Mouse (Mus musculus): Measurements from ENCODE around the gene Zfp568. TPM values are rescaled to one million over a fixed set of nuclear protein-coding genes. Genes with fewer than 3 reads are reported as not detected.

Gene Zfp568
- polyA plus RNA-seq, 1 experiment from 2014 or later: 26.6 TPM

GRCm38 (mm10) chr7:30007601-30008000 is 23.8 kb downstream of the Zfp568 start:
- H3K4me2 ChIP-seq (replicated peaks; ENCODE audit: low read depth, low read length): no peak overlapping the region
- peak overlapping the region; percentile 55; the same call in 1 of the 2 replicates for H3K27ac ChIP-seq (ENCODE audit: low read depth, low read length)
- no peak overlapping the region for H3K9ac ChIP-seq (ENCODE audit: low read depth, low read length)
- H3K4me1 ChIP-seq (ENCODE audit: control insufficient read depth, insufficient read depth, low read length): peaks cover 15% of the 10 kb centered on the region; the same call in 1 of the 2 replicates
- H3K4me3 ChIP-seq (ENCODE audit: low read length): no peak overlapping the region
- H3K27me3 ChIP-seq (ENCODE audit: control insufficient read depth, insufficient read depth, low read length): no peaks in the 10 kb centered on the region
- ATAC-seq (ENCODE audit: low FRiP score, low TSS enrichment): no peak
- H3K36me3 ChIP-seq (ENCODE audit: control insufficient read depth, insufficient read depth, low read length): peaks cover 54% of the 10 kb centered on the region
- no peaks in the 10 kb centered on the region for H3K9me3 ChIP-seq (ENCODE audit: control insufficient read depth, low read length)
- 89% methylated on average over 1 of the region's 1 CpGs for WGBS

- WGBS: 74% methylated on average over 6 of the region's 6 CpGs
- ATAC-seq (ENCODE audit: low FRiP score, low TSS enrichment): no peak
- Histone ChIP-seq H3K27ac (ENCODE audit: low read depth, low read length) (peak overlapping the region; percentile 55; the same call in 1 of the 2 replicates), H3K9ac (ENCODE audit: low read depth, low read length) (no peak overlapping the region), H3K4me1 (ENCODE audit: control insufficient read depth, insufficient read depth, low read length) (peaks cover 15% of the 10 kb centered on the region; the same call in 1 of the 2 replicates), H3K4me3 (ENCODE audit: low read length) (no peak overlapping the region), H3K9me3 (ENCODE audit: control insufficient read depth, low read length) (no peaks in the 10 kb centered on the region), H3K4me2 (replicated peaks; ENCODE audit: low read depth, low read length) (no peak overlapping the region), H3K36me3 (ENCODE audit: control insufficient read depth, insufficient read depth, low read length) (peaks cover 53% of the 10 kb centered on the region), H3K27me3 (ENCODE audit: control insufficient read depth, insufficient read depth, low read length) (no peaks in the 10 kb centered on the region)
Measured at GRCm38 (mm10) chr7:30008020-30008690, 24.4 kb downstream of the Zfp568 start.

DNA sequence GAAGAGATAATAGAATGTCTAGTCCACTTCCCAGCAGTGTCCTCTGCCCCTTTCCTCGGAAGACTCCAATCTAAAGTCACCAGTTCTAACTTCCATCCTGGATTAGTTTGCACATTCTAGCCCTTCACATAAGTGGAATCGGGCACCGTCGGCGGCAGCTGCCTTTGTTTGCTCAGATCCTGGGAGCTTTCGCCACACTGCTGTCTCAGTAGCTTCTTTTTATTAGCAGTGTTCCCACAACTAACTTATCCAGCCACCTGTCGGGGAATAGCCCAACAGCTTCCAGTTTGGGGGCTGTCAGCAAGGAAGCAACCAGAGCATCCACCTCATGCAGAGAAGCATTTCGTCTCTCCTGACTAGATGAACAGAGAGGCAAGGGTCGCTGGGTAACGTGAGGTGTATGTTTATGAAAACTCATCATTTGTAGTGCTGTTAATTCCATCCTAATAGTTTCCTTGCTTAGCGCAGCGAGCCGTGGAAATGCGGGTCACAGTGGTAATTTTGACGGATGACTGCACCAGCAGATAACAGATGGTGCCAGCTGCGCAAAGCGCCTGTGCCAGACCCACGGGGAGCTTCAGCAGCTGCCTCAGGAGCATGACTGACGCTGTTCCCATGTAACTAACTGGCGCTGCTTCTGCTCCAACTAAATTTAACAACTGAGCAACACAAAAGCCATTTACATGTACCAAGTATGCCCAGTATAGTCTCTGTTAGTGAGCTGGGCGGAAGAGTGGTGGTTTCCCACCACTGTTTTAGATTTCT is 25.7 kb downstream of the Zfp568 start:
- Histone ChIP-seq H3K9me3 (ENCODE audit: control insufficient read depth, low read length) (no peaks in the 10 kb centered on the region), H3K27ac (ENCODE audit: low read depth, low read length) (peak overlapping the region; percentile 38; the same call in 1 of the 2 replicates), H3K4me2 (replicated peaks; ENCODE audit: low read depth, low read length) (no peak overlapping the region), H3K4me3 (ENCODE audit: low read length) (no peak overlapping the region), H3K4me1 (ENCODE audit: control insufficient read depth, insufficient read depth, low read length) (peaks cover 15% of the 10 kb centered on the region; the same call in 1 of the 2 replicates), H3K27me3 (ENCODE audit: control insufficient read depth, insufficient read depth, low read length) (no peaks in the 10 kb centered on the region), H3K36me3 (ENCODE audit: control insufficient read depth, insufficient read depth, low read length) (peaks cover 59% of the 10 kb centered on the region), H3K9ac (ENCODE audit: low read depth, low read length) (no peak overlapping the region)
- peak; percentile 70; the same call in 1 of the 2 replicates for ATAC-seq (ENCODE audit: low FRiP score, low TSS enrichment)
- WGBS: 64% methylated on average over 21 of the region's 21 CpGs

- H3K36me3 ChIP-seq (ENCODE audit: control insufficient read depth, insufficient read depth, low read length): peaks cover 63% of the 10 kb centered on the region
Measured at GRCm38 (mm10) chr7:30010551-30011195, 26.9 kb downstream of the Zfp568 start.

GRCm38 (mm10) chr7:30012956-30013363 is 29.2 kb downstream of the Zfp568 start:
- 73% methylated on average over 4 of the region's 4 CpGs for WGBS
- Histone ChIP-seq H3K4me1 (ENCODE audit: control insufficient read depth, insufficient read depth, low read length) (peaks cover 15% of the 10 kb centered on the region; the same call in 1 of the 2 replicates), H3K36me3 (ENCODE audit: control insufficient read depth, insufficient read depth, low read length) (peaks cover 74% of the 10 kb centered on the region)

More at GRCm38 (mm10) chr7:30010551-30011195, 26.9 kb downstream of the Zfp568 start:
- no peaks in the 10 kb centered on the region for H3K27me3 ChIP-seq (ENCODE audit: control insufficient read depth, insufficient read depth, low read length)
- no peak overlapping the region for H3K27ac ChIP-seq (ENCODE audit: low read depth, low read length)
- H3K4me3 ChIP-seq (ENCODE audit: low read length): no peak overlapping the region
- H3K4me1 ChIP-seq (ENCODE audit: control insufficient read depth, insufficient read depth, low read length): peaks cover 15% of the 10 kb centered on the region; the same call in 1 of the 2 replicates
- no peaks in the 10 kb centered on the region for H3K9me3 ChIP-seq (ENCODE audit: control insufficient read depth, low read length)
- H3K4me2 ChIP-seq (replicated peaks; ENCODE audit: low read depth, low read length): no peak overlapping the region
- ATAC-seq (ENCODE audit: low FRiP score, low TSS enrichment): no peak
- WGBS: 77% methylated on average over 10 of the region's 10 CpGs
- H3K9ac ChIP-seq (ENCODE audit: low read depth, low read length): no peak overlapping the region; the same call in 1 of the 2 replicates

DNA sequence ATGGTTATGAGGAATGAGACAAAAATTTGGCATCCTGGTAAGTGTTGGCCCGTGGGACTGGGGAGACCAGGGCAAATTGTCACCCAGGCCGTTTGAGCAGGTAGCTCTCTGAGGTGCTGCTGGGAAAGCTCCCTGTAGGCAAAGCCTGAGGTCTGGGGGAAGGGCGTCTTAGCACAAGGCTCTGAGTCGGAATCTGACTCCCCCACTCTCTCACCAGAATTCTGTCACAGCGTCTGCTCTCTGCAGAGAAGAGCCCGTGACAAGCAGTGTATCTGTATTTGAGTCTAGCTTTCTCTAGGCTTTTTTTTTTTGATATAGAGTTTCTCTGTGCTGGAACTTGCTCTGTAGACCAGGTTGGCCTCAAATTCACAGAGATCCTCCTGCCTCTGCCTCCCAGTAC is 33.5 kb downstream of the Zfp568 start:
- H3K27ac ChIP-seq (ENCODE audit: low read depth, low read length): no peak overlapping the region
- H3K9me3 ChIP-seq (ENCODE audit: control insufficient read depth, low read length): no peaks in the 10 kb centered on the region
- H3K36me3 ChIP-seq (ENCODE audit: control insufficient read depth, insufficient read depth, low read length): peaks cover 78% of the 10 kb centered on the region
- no peaks in the 10 kb centered on the region for H3K4me1 ChIP-seq (ENCODE audit: control insufficient read depth, insufficient read depth, low read length)
- no peak overlapping the region for H3K4me2 ChIP-seq (replicated peaks; ENCODE audit: low read depth, low read length)
- no peak overlapping the region for H3K9ac ChIP-seq (ENCODE audit: low read depth, low read length)
- ATAC-seq (ENCODE audit: low FRiP score, low TSS enrichment): 0 out of 2 replicates have a peak, but pooled peaks have one; percentile 35
- no peak overlapping the region for H3K4me3 ChIP-seq (ENCODE audit: low read length)
- 94% methylated on average over 6 of the region's 6 CpGs for WGBS
- H3K27me3 ChIP-seq (ENCODE audit: control insufficient read depth, insufficient read depth, low read length): no peaks in the 10 kb centered on the region

More at GRCm38 (mm10) chr7:30012956-30013363, 29.2 kb downstream of the Zfp568 start:
- Histone ChIP-seq H3K4me3 (ENCODE audit: low read length) (no peak overlapping the region), H3K27me3 (ENCODE audit: control insufficient read depth, insufficient read depth, low read length) (no peaks in the 10 kb centered on the region), H3K27ac (ENCODE audit: low read depth, low read length) (no peak overlapping the region), H3K9ac (ENCODE audit: low read depth, low read length) (no peak overlapping the region), H3K4me2 (replicated peaks; ENCODE audit: low read depth, low read length) (no peak overlapping the region), H3K9me3 (ENCODE audit: control insufficient read depth, low read length) (no peaks in the 10 kb centered on the region)
- ATAC-seq (ENCODE audit: low FRiP score, low TSS enrichment): no peak

GRCm38 (mm10) chr7:30019543-30019942 is 35.8 kb downstream of the Zfp568 start:
- Histone ChIP-seq H3K4me1 (ENCODE audit: control insufficient read depth, insufficient read depth, low read length) (no peaks in the 10 kb centered on the region), H3K9ac (ENCODE audit: low read depth, low read length) (no peak overlapping the region), H3K4me2 (replicated peaks; ENCODE audit: low read depth, low read length) (no peak overlapping the region), H3K9me3 (ENCODE audit: control insufficient read depth, low read length) (no peaks in the 10 kb centered on the region), H3K27me3 (ENCODE audit: control insufficient read depth, insufficient read depth, low read length) (no peaks in the 10 kb centered on the region), H3K4me3 (ENCODE audit: low read length) (no peak overlapping the region), H3K36me3 (ENCODE audit: control insufficient read depth, insufficient read depth, low read length) (peaks cover 83% of the 10 kb centered on the region), H3K27ac (ENCODE audit: low read depth, low read length) (no peak overlapping the region)
- WGBS: 86% methylated on average over 2 of the region's 2 CpGs
- no peak for ATAC-seq (ENCODE audit: low FRiP score, low TSS enrichment)

GRCm38 (mm10) chr7:30023324-30023723 is 39.6 kb downstream of the Zfp568 start:
- Histone ChIP-seq H3K4me1 (ENCODE audit: control insufficient read depth, insufficient read depth, low read length) (no peaks in the 10 kb centered on the region), H3K4me3 (ENCODE audit: low read length) (no peak overlapping the region), H3K4me2 (replicated peaks; ENCODE audit: low read depth, low read length) (no peak overlapping the region), H3K27me3 (ENCODE audit: control insufficient read depth, insufficient read depth, low read length) (no peaks in the 10 kb centered on the region), H3K9ac (ENCODE audit: low read depth, low read length) (no peak overlapping the region), H3K9me3 (ENCODE audit: control insufficient read depth, low read length) (no peaks in the 10 kb centered on the region), H3K36me3 (ENCODE audit: control insufficient read depth, insufficient read depth, low read length) (peaks cover 69% of the 10 kb centered on the region), H3K27ac (ENCODE audit: low read depth, low read length) (no peak overlapping the region)
- 96% methylated on average over 9 of the region's 9 CpGs for WGBS
- no peak for ATAC-seq (ENCODE audit: low FRiP score, low TSS enrichment)

Measured in kidney, embryonic 14.5 days (tissue).